Mouse (Mus musculus): ENCODE data around the gene Tmem91.

Gene Tmem91

DNA sequence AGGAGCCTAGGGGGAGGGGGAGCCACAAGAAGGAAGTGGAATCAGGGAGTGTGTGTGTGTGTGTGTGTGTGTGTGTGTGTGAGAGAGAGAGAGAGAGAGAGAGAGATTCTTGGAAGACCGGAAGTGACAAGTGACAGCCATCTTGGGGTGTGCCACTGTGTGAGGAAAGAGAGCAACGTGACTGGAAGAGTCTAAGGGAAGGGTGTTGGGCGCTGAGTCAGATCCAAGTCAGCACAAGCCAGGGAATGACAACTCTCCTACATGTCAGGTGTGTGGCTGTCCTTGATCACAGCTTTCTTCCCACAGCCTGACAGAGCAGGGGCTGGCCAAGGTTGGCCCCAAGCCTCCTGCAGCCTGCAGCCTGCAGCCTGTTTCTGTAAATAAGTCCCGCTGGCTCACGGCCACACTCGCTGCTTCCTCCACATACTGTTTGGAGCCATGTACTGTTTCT lies 30.9 kb upstream of the Tmem91 start:
- TF ChIP-seq GATA4 (IDR thresholded peaks at IDR 0.05; ENCODE audit: insufficient replicate concordance, low read length): no peak; the same call in 1 of the 2 replicates

DNA sequence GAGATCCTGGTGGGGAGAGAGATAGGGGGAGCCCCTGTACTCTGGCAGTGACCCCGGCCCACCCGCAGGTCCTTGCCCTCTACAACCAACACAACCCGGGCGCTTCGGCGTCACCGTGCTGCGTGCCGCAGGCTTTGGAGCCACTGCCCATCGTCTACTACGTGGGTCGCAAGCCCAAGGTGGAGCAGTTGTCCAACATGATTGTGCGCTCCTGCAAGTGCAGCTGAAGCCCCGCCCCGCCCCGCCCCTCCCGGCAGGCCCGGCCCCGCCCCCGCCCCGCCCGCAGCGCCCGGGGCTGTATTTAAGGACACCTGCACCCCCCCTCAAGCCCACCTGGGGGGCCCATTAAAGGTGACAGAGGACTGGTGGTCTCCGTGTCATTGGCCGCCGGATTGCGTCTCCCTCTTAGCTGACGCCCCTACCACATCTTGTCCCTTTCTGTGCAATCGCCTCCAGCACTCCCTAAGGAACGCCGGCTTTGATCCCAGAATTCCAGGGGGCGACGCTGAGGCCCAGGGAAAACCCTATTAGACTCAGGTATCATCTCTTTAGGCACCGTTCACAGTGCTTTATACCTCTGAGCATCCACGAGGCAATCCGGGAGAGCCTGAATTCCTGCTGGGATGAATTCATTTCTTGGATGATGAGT lies 29.9 kb upstream of the Tmem91 start:
- no peak for TF ChIP-seq GATA4 (IDR thresholded peaks at IDR 0.05; ENCODE audit: insufficient replicate concordance, low read length)

DNA sequence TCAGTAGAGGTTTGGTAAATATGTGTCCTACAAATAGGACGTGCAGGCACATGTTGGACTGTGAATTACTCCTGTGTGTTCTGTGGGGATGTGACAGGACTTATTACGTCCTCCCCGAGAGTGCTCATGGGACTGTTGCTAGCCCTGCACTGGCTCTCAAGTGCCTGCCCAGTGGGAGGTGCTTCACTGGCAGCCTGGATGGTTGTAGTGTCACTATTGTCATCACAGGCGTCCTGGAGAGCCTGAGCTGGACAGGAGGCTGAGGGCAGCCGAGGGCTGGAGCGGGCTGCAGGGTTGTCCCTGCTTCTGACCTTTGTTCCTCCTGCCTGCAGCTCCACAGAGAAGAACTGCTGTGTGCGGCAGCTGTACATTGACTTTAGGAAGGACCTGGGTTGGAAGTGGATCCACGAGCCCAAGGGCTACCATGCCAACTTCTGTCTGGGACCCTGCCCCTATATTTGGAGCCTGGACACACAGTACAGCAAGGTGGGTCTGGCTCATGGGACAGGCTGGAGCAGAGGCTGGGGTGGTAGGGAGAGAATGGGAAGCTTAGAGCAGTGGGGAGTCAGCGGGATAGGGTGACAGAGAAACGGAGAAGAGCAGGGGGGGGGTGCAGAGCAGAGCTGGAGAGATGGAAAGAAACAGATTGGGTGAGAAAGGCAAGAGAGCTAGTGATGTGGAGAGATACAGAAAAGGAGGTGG lies 29.0 kb upstream of the Tmem91 start:
- no peak for TF ChIP-seq GATA4 (IDR thresholded peaks at IDR 0.05; ENCODE audit: insufficient replicate concordance, low read length)

- TF ChIP-seq GATA4 (IDR thresholded peaks at IDR 0.05; ENCODE audit: insufficient replicate concordance, low read length): no peak
These were observed 27.4 kb upstream of the Tmem91 start for GRCm38 (mm10) chr7:25702350-25702749.

GRCm38 (mm10) chr7:25700732-25701131 lies 25.8 kb upstream of the Tmem91 start:
- no peak for TF ChIP-seq GATA4 (IDR thresholded peaks at IDR 0.05; ENCODE audit: insufficient replicate concordance, low read length)

GRCm38 (mm10) chr7:25699851-25700250 lies 24.9 kb upstream of the Tmem91 start:
- TF ChIP-seq GATA4 (IDR thresholded peaks at IDR 0.05; ENCODE audit: insufficient replicate concordance, low read length): no peak

- TF ChIP-seq GATA4 (IDR thresholded peaks at IDR 0.05; ENCODE audit: insufficient replicate concordance, low read length): no peak
These were observed 19.1 kb upstream of the Tmem91 start for GRCm38 (mm10) chr7:25694104-25694503.

- TF ChIP-seq GATA4 (IDR thresholded peaks at IDR 0.05; ENCODE audit: insufficient replicate concordance, low read length): no peak
These were observed 15.1 kb upstream of the Tmem91 start for GRCm38 (mm10) chr7:25690051-25690450.

DNA sequence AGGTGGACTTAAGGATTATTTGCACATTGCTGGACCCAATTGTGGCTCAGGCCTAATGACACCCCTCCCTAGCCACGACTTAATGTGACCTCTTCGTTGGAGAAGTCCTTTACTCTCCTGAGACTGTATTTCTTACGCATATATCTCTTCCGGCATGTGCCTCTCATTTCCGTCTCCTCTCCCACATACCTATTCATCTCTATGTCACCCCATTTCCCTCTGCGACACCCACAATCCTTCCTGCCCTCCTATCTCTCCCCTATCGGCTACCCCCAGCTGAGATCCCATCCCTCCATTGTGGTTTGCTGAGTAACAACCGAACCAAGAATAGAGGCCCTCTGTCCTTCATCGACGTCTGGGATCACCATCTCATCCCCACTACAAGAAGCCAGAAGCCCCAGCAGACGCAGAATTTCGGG lies 14.6 kb upstream of the Tmem91 start:
- no peak for TF ChIP-seq GATA4 (IDR thresholded peaks at IDR 0.05; ENCODE audit: insufficient replicate concordance, low read length)

GRCm38 (mm10) chr7:25688810-25689586 lies 14.0 kb upstream of the Tmem91 start:
- peak; percentile 69; the same call in 1 of the 2 replicates for TF ChIP-seq GATA4 (IDR thresholded peaks at IDR 0.05; ENCODE audit: insufficient replicate concordance, low read length)

GRCm38 (mm10) chr7:25687811-25688401 lies 12.9 kb upstream of the Tmem91 start:
- no peak for TF ChIP-seq GATA4 (IDR thresholded peaks at IDR 0.05; ENCODE audit: insufficient replicate concordance, low read length)

DNA sequence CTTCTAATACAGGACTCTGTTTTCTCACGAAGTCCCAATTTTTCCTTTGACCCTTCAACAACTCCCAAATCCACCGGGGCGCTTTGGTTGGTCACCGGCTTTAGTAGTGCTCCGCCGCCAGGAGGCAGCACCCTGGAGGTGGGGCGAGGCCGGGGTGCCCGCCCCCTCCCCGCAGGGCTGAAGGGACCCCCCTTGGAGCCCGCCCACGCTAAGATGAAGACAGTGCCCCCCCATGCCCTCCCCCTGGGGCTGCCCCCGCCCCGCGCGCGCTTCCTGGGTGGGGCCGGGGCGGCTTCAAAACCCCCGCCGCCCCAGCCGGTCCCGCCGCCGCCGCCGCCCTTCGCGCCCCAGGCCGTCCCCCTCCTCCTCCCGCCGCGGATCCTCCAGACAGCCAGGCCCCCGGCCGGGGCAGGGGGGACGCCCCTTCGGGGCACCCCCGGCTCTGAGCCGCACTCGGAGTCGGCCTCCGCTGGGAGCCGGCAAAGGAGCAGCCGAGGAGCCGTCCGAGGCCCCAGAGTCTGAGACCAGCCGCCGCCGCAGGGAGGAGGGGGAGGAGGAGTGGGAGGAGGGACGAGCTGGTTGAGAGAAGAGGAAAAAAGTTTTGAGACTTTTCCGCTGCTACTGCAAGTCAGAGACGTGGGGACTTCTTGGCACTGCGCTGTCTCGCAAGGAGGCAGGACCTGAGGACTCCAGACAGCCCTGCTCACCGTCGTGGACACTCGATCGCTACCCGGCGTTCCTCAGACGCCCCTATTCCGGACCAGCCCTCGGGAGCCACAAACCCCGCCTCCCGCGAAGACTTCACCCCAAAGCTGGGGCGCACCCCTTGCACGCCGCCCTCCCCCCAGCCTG lies 11.9 kb upstream of the Tmem91 start, which contains the start of gene Tgfb1:
TSS of gene Tgfb1 (plus strand) at position 323 of the 852 bp plus-strand sequence.
- no peak for TF ChIP-seq GATA4 (IDR thresholded peaks at IDR 0.05; ENCODE audit: insufficient replicate concordance, low read length)

DNA sequence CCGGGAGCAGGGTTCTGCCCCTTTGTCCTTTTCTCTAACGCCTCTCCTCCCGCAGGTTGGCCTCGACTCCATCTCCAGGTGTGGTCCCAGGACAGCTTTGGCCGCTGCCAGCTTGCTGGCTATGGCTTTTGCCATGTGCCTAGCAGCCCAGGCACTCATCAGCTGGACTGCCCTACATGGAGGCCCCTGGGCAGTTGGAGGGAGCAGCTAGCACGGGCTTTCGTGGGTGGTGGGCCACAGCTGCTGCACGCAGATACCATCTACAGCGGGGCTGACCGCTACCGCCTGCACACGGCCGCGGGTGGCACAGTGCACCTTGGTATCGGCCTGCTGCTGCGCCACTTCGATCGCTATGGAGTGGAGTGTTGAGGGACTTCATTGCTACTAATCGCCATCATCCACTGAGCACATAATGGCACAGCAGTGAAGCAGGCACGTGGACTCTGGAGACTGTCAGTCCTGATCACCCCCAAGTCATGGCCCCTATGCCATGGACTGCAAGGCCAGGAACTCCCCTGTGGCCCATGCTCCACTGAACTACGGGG lies 11.0 kb upstream of the Tmem91 start:
- TF ChIP-seq GATA4 (IDR thresholded peaks at IDR 0.05; ENCODE audit: insufficient replicate concordance, low read length): no peak

DNA sequence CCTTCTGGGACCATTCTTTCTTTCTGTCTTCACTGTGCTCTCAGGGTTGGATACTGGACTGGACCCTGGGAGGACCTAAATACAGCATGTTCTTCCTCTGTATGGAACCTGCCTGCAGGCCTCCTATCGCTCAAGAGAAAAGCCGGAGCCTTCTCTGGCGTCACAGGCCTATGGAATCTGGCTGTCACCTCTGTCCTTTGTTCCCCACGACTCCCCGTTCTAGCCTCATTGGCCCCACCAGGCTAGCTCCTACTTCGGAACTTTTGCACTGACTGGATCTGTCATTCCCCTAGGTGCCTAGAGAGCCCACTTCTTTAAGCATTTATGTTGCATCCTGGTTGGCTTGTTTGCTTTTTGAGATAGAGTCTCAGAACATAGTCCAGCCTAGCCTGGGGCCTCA lies 9.7 kb upstream of the Tmem91 start:
- TF ChIP-seq GATA4 (IDR thresholded peaks at IDR 0.05; ENCODE audit: insufficient replicate concordance, low read length): no peak
